Mouse (Mus musculus) liver, adult 2 months (tissue): ENCODE data around the gene Zc3h4.

Source experiments
- CTCF ChIP-seq: fragments of 200-500 bp; IDR thresholded peaks from 2 replicates; pipeline ENCODE4 v1.5.1; 2011; ENCODE audit warnings: low read depth, low read length, control low read depth
- POLR2A ChIP-seq: fragments of 200-500 bp; IDR thresholded peaks from 2 replicates; pipeline ENCODE4 v1.6.1; 2011; ENCODE audit warnings: low read length, control low read depth; ENCODE audit not compliant: insufficient read depth; ENCODE audit errors: extremely low read depth

- TF ChIP-seq CTCF (peak; percentile 42), POLR2A (no peak)
Measured at GRCm38 (mm10) chr7:16373719-16374118, 27.0 kb upstream of the Zc3h4 start.
